Mouse (Mus musculus) C2C12 (cell line): ENCODE measurements around the gene Lexm. TPM values are rescaled to one million over a fixed set of nuclear protein-coding genes. Genes with fewer than 3 reads are reported as not detected.

Experiments used
- H3K27me3 ChIP-seq: one replicate; pipeline ENCODE4 v1.6.1; 2011; ENCODE audit not compliant: control insufficient read depth, insufficient read depth, insufficient read length
- H3K36me3 ChIP-seq: one replicate; pipeline ENCODE4 v1.6.1; 2011; ENCODE audit not compliant: control insufficient read depth, insufficient read depth
- H3K4me3 ChIP-seq: one replicate; pipeline ENCODE4 v1.5.1; 2011; ENCODE audit warnings: mild to moderate bottlenecking, control low read depth; ENCODE audit not compliant: poor library complexity, insufficient read depth, severe bottlenecking
- H3K79me2 ChIP-seq: one replicate; pipeline ENCODE4 v1.6.1; 2011; ENCODE audit not compliant: control insufficient read depth, insufficient read depth
- H3K79me3 ChIP-seq: one replicate; pipeline ENCODE4 v1.6.1; 2011; ENCODE audit warnings: low read depth, control low read depth
- H3ac ChIP-seq: one replicate; pipeline ENCODE3; 2011; ENCODE audit warnings: low read depth; ENCODE audit not compliant: control insufficient read depth, insufficient read length
- CEBPB ChIP-seq: IDR thresholded peaks from one replicate; pipeline ENCODE4 v1.6.1; 2011; ENCODE audit warnings: low read depth, mild to moderate bottlenecking, control low read depth, moderate library complexity
- CTCF ChIP-seq: IDR thresholded peaks from one replicate; pipeline ENCODE4 v1.5.1; 2011; ENCODE audit not compliant: control insufficient read depth, insufficient read depth, insufficient read length
- FOSL1 ChIP-seq: IDR thresholded peaks from one replicate; pipeline ENCODE4 v1.8.0; 2011; ENCODE audit warnings: mild to moderate bottlenecking, low read length; ENCODE audit not compliant: poor library complexity, insufficient read depth, severe bottlenecking
- MAX ChIP-seq: IDR thresholded peaks from one replicate; pipeline ENCODE4 v1.6.1; 2011; ENCODE audit warnings: mild to moderate bottlenecking, control low read depth
- MYOD1 ChIP-seq: IDR thresholded peaks from one replicate; pipeline ENCODE4 v1.6.1; 2011; ENCODE audit warnings: low read depth; ENCODE audit not compliant: control insufficient read depth, insufficient read length
- MYOG ChIP-seq: IDR thresholded peaks from one replicate; pipeline ENCODE4 v1.6.1; 2011; ENCODE audit not compliant: control insufficient read depth, insufficient read length; ENCODE audit errors: extremely low read depth
- USF1 ChIP-seq: IDR thresholded peaks from one replicate; pipeline ENCODE4 v1.6.1; 2011; ENCODE audit warnings: low read depth, mild to moderate bottlenecking, control low read depth, moderate library complexity
- polyA plus RNA-seq: library from polyadenylated mRNA; unstranded; fragments of >200 nt; fragmentation: generic; extraction: Trizol; gene quantifications from one replicate; pipeline ENCODE4 v1.2.1, GENCODE M21; 2012; ENCODE audit warnings: missing spikeins

Gene Lexm
- polyA plus RNA-seq, 1 experiment, result not detected

- H3K79me3 ChIP-seq, result peaks cover 1% of the 10 kb centered on the region
- peaks cover 13% of the 10 kb centered on the region for H3K79me2 ChIP-seq
- no peaks in the 10 kb centered on the region for H3K27me3 ChIP-seq
- no peak overlapping the region for H3ac ChIP-seq
- H3K36me3 ChIP-seq, result no peaks in the 10 kb centered on the region
- no peak overlapping the region for H3K4me3 ChIP-seq
- TF ChIP-seq USF1, result no peak
- TF ChIP-seq MYOG, result no peak
- no peak for TF ChIP-seq FOSL1
- TF ChIP-seq CTCF, result no peak
- no peak for TF ChIP-seq MAX
- no peak for TF ChIP-seq CEBPB
- no peak for TF ChIP-seq MYOD1
Measured at GRCm38 (mm10) chr4:106653051-106653450, 36.0 kb upstream of the Lexm start.

DNA sequence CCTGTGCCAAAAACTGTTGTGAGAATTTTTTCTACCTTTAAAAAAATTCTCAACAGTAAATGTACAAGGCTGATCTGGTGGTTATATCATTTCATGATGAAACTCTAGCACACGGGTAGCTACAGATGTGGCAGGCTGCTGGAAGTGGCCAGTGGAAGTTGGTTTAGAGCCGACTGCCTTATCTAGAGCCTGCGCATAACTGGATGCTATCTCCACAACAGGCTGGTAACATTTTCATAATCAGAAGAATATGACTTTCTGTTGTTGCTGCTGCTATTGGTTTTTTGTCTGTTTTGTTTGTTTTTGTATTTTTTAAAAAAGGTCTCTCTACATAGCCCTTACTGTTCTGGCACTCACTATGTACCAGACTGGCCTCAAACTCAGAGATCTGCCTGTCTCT is 35.5 kb upstream of the Lexm start:
- Histone ChIP-seq H3K36me3 (no peaks in the 10 kb centered on the region), H3K79me3 (peaks cover 1% of the 10 kb centered on the region), H3ac (no peak overlapping the region), H3K4me3 (no peak overlapping the region), H3K27me3 (no peaks in the 10 kb centered on the region), H3K79me2 (peaks cover 13% of the 10 kb centered on the region)
- TF ChIP-seq USF1 (no peak), CEBPB (no peak), MYOG (no peak), CTCF (no peak), MYOD1 (no peak), FOSL1 (no peak), MAX (no peak)

- H3ac ChIP-seq, result peak within 1 kb of the TSS; percentile 79
- no peaks in the 10 kb centered on the region for H3K27me3 ChIP-seq
- no peaks in the 10 kb centered on the region for H3K36me3 ChIP-seq
- no peak for TF ChIP-seq MYOG
- TF ChIP-seq MAX, result no peak
- no peak for TF ChIP-seq USF1
- no peak for TF ChIP-seq CEBPB
- TF ChIP-seq MYOD1, result no peak
- TF ChIP-seq FOSL1, result no peak
- TF ChIP-seq CTCF, result no peak
- peaks cover 13% of the 10 kb centered on the region for H3K79me2 ChIP-seq
- peak within 1 kb of the TSS; percentile 56 for H3K4me3 ChIP-seq
- peaks cover 1% of the 10 kb centered on the region for H3K79me3 ChIP-seq
Measured at GRCm38 (mm10) chr4:106650833-106651527, 33.9 kb upstream of the Lexm start, which contains the start of gene Pars2. Gene Pars2 (plus strand): TSS chr4:106651069.

DNA sequence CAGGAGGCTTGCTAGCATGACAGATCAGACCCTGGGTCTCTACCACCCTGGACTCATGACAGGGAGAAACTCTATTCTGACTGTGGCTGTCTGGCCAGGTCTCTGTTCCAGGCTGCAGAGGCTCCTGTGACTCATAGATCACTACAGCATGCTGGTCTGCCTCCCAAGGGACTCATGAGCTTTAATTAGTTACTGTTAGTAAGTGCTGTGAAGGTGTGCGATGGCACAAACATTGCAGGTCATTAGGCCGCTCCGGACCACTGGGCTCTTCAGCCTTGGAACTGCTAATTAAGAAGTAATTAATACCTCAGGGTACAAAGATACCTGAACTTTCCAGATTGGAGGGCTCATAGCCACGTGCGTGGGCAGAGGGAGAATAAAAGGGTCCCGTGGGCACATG is 30.1 kb upstream of the Lexm start:
- Histone ChIP-seq H3K36me3 (no peaks in the 10 kb centered on the region), H3K79me2 (peaks cover 11% of the 10 kb centered on the region), H3K27me3 (peaks cover 23% of the 10 kb centered on the region), H3ac (no peak overlapping the region), H3K79me3 (peaks cover 1% of the 10 kb centered on the region), H3K4me3 (no peak overlapping the region)
- no peak for TF ChIP-seq USF1
- no peak for TF ChIP-seq MYOG
- TF ChIP-seq FOSL1, result no peak
- TF ChIP-seq CEBPB, result no peak
- no peak for TF ChIP-seq MYOD1
- no peak for TF ChIP-seq CTCF
- no peak for TF ChIP-seq MAX

DNA sequence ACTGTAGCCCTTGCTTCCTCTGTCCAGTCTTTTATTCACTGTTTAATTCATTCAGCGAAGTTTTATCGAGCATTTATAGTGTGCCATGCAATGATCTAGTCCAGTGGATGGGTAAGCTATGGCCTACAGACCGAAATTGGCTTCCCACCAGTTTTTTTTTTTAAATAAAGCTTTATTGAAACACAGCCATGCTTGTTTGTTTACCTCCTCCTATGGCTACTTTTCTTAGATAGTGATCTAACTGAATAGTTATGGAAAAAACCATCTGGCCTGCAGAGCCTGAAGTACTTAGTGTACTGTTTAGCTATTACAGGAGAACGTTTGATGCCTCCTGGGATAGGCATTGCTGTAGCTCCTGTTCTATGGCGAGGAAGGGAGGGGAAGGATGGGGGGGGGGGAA is 28.8 kb upstream of the Lexm start:
- H3ac ChIP-seq, result no peak overlapping the region
- H3K36me3 ChIP-seq, result no peaks in the 10 kb centered on the region
- no peaks in the 10 kb centered on the region for H3K79me3 ChIP-seq
- H3K27me3 ChIP-seq, result peaks cover 25% of the 10 kb centered on the region
- TF ChIP-seq MYOG (no peak), FOSL1 (no peak), CTCF (no peak), CEBPB (no peak), MAX (no peak), MYOD1 (no peak), USF1 (no peak)
- no peaks in the 10 kb centered on the region for H3K79me2 ChIP-seq
- no peak overlapping the region for H3K4me3 ChIP-seq

- Histone ChIP-seq H3K79me2 (no peaks in the 10 kb centered on the region), H3K79me3 (no peaks in the 10 kb centered on the region), H3K27me3 (peaks cover 25% of the 10 kb centered on the region), H3K4me3 (no peak overlapping the region), H3K36me3 (no peaks in the 10 kb centered on the region), H3ac (no peak overlapping the region)
- no peak for TF ChIP-seq MYOD1
- TF ChIP-seq CEBPB, result no peak
- TF ChIP-seq CTCF, result no peak
- no peak for TF ChIP-seq MAX
- no peak for TF ChIP-seq MYOG
- no peak for TF ChIP-seq FOSL1
- no peak for TF ChIP-seq USF1
Measured at GRCm38 (mm10) chr4:106644218-106644610, 27.2 kb upstream of the Lexm start.
